Mouse (Mus musculus): ENCODE data around the gene Ust. TPM values are rescaled to one million over a fixed set of nuclear protein-coding genes. Genes with fewer than 3 reads are reported as not detected.

Ust gene
- polyA plus RNA-seq, 1 experiment from 2014 or later = 5.7 TPM

DNA sequence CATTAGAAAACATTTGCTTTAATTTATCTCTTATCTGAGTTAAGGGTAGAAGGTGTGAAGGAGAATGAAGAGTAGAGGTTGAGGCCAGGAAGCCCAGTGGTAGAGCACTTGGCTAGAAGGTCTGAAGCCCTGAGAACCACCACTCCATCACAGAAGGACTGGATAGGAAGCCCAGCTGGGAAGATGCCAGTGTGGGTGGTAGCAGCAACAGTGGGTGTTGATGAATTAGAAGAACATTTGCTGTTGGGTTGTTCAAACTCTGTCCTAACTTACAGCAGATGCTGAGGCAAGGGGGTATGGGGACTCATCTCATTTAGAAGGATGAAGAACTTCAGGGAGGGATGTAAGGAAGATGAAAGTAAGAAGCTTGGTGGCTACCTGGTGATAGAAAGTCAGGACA, 197.9 kb downstream of the Ust start:
- no peaks in the 10 kb centered on the region for H3K36me3 ChIP-seq
- no peak overlapping the region for H3K4me3 ChIP-seq (replicated peaks)
- H3K4me1 ChIP-seq (replicated peaks) = no peaks in the 10 kb centered on the region
- no peak overlapping the region for H3K9ac ChIP-seq (replicated peaks)
- ATAC-seq (ENCODE audit: insufficient number of reproducible peaks, insufficient read depth, low FRiP score, low TSS enrichment, low read depth) = no peak
- no peaks in the 10 kb centered on the region for H3K27me3 ChIP-seq
- no peak overlapping the region for H3K4me2 ChIP-seq
- no peaks in the 10 kb centered on the region for H3K9me3 ChIP-seq
- no peak overlapping the region for H3K27ac ChIP-seq

GRCm38 (mm10) chr10:8309435-8309834, 209.2 kb downstream of the Ust start:
- ATAC-seq (ENCODE audit: insufficient number of reproducible peaks, insufficient read depth, low FRiP score, low TSS enrichment, low read depth) = no peak
- Histone ChIP-seq H3K9me3 (no peaks in the 10 kb centered on the region), H3K36me3 (no peaks in the 10 kb centered on the region), H3K27ac (no peak overlapping the region), H3K4me2 (no peak overlapping the region), H3K4me1 (replicated peaks) (0 out of 2 replicates have a peak, but pooled peaks cover 7% of the 10 kb centered on the region), H3K4me3 (replicated peaks) (no peak overlapping the region), H3K9ac (replicated peaks) (no peak overlapping the region), H3K27me3 (no peaks in the 10 kb centered on the region)
- 65% methylated on average over 6 of the region's 6 CpGs for WGBS

DNA sequence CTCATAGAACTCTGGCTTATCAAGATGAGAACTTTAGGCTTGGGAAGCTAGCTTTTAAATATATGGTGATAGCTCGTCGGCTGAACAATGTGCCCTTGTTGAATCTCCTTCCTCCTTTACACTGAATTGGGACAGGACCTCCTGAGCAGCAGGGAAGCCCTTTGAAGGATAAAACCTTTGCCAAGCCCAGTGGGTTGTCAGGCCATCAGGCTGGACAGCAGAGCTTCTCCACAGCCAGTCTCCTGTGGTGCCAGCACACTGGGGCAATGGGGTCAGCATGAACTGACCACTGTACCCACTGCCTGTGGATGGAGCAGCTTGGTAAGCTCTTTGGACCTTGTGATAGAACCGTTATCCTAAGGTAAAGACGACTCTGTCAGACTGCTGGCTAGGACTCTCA, 214.4 kb downstream of the Ust start:
- Histone ChIP-seq H3K4me3 (replicated peaks) (no peak overlapping the region), H3K9me3 (no peaks in the 10 kb centered on the region), H3K36me3 (no peaks in the 10 kb centered on the region), H3K27ac (no peak overlapping the region), H3K9ac (replicated peaks) (no peak overlapping the region), H3K4me2 (no peak overlapping the region), H3K4me1 (replicated peaks) (0 out of 2 replicates have a peak, but pooled peaks cover 6% of the 10 kb centered on the region), H3K27me3 (no peaks in the 10 kb centered on the region)
- ATAC-seq (ENCODE audit: insufficient number of reproducible peaks, insufficient read depth, low FRiP score, low TSS enrichment, low read depth) = no peak
- WGBS = 81% methylated on average over 4 of the region's 4 CpGs

- H3K4me1 ChIP-seq (replicated peaks) = no peaks in the 10 kb centered on the region
- H3K27ac ChIP-seq = no peak overlapping the region
- H3K27me3 ChIP-seq = no peaks in the 10 kb centered on the region
- no peaks in the 10 kb centered on the region for H3K9me3 ChIP-seq
- no peak overlapping the region for H3K9ac ChIP-seq (replicated peaks)
- 68% methylated on average over 1 of the region's 1 CpGs for WGBS
- H3K4me2 ChIP-seq = no peak overlapping the region
- H3K36me3 ChIP-seq = no peaks in the 10 kb centered on the region
- ATAC-seq (ENCODE audit: insufficient number of reproducible peaks, insufficient read depth, low FRiP score, low TSS enrichment, low read depth) = no peak
- H3K4me3 ChIP-seq (replicated peaks) = no peak overlapping the region
These were observed 219.5 kb downstream of the Ust start for GRCm38 (mm10) chr10:8299166-8299565.

DNA sequence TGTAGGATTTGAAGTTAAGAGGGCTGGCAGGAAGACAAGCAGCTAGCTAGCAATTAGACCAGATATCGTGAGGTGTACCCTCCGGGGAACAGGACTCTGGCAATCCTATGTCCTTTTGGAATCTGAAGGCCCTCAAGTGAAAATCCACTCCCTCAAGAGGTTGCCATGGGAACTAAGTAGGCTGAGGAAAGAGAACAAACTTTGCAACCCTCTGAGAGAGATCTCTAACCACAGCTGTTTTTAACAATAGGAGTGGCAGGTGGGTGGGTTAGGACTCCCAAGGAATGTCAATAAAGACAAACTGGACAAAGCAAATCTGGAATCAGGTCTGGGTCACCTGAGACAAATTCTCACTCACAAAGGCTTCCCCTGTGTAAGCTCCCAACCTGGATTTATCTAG, 221.4 kb downstream of the Ust start:
- no peaks in the 10 kb centered on the region for H3K9me3 ChIP-seq
- H3K4me2 ChIP-seq = no peak overlapping the region
- no peak overlapping the region for H3K9ac ChIP-seq (replicated peaks)
- no peak for ATAC-seq (ENCODE audit: insufficient number of reproducible peaks, insufficient read depth, low FRiP score, low TSS enrichment, low read depth)
- H3K4me3 ChIP-seq (replicated peaks) = no peak overlapping the region
- H3K4me1 ChIP-seq (replicated peaks) = 0 out of 2 replicates have a peak, but pooled peaks cover under 1% of the 10 kb centered on the region
- no peak overlapping the region for H3K27ac ChIP-seq
- no peaks in the 10 kb centered on the region for H3K27me3 ChIP-seq
- H3K36me3 ChIP-seq = no peaks in the 10 kb centered on the region
- WGBS = 66% methylated on average over 2 of the region's 2 CpGs

GRCm38 (mm10) chr10:8290661-8291060, 228.0 kb downstream of the Ust start:
- H3K9ac ChIP-seq (replicated peaks) = no peak overlapping the region
- H3K27ac ChIP-seq = no peak overlapping the region
- 0 out of 2 replicates have a peak, but pooled peaks cover 4% of the 10 kb centered on the region for H3K9me3 ChIP-seq
- H3K4me3 ChIP-seq (replicated peaks) = no peak overlapping the region
- no peaks in the 10 kb centered on the region for H3K27me3 ChIP-seq
- no peak for ATAC-seq (ENCODE audit: insufficient number of reproducible peaks, insufficient read depth, low FRiP score, low TSS enrichment, low read depth)
- peaks cover 18% of the 10 kb centered on the region for H3K4me1 ChIP-seq (replicated peaks)
- no peak overlapping the region for H3K4me2 ChIP-seq
- WGBS = 53% methylated on average over 5 of the region's 5 CpGs
- no peaks in the 10 kb centered on the region for H3K36me3 ChIP-seq

GRCm38 (mm10) chr10:8287350-8287791, 231.3 kb downstream of the Ust start:
- H3K4me1 ChIP-seq (replicated peaks) = peaks cover 18% of the 10 kb centered on the region
- 13% methylated on average over 6 of the region's 6 CpGs for WGBS
- peak; percentile 92 for ATAC-seq (ENCODE audit: insufficient number of reproducible peaks, insufficient read depth, low FRiP score, low TSS enrichment, low read depth)
- H3K4me2 ChIP-seq = peak overlapping the region; percentile 23
- H3K36me3 ChIP-seq = no peaks in the 10 kb centered on the region
- H3K4me3 ChIP-seq (replicated peaks) = no peak overlapping the region
- H3K9me3 ChIP-seq = 0 out of 2 replicates have a peak, but pooled peaks cover 4% of the 10 kb centered on the region
- H3K27ac ChIP-seq = no peak overlapping the region
- H3K9ac ChIP-seq (replicated peaks) = no peak overlapping the region
- no peaks in the 10 kb centered on the region for H3K27me3 ChIP-seq

- no peak overlapping the region for H3K27ac ChIP-seq
- peaks cover 13% of the 10 kb centered on the region for H3K4me1 ChIP-seq (replicated peaks)
- no peaks in the 10 kb centered on the region for H3K36me3 ChIP-seq
- no peaks in the 10 kb centered on the region for H3K9me3 ChIP-seq
- H3K4me3 ChIP-seq (replicated peaks) = no peak overlapping the region
- H3K27me3 ChIP-seq = no peaks in the 10 kb centered on the region
- no peak overlapping the region for H3K9ac ChIP-seq (replicated peaks)
- H3K4me2 ChIP-seq = no peak overlapping the region
- no peak for ATAC-seq (ENCODE audit: insufficient number of reproducible peaks, insufficient read depth, low FRiP score, low TSS enrichment, low read depth)
- WGBS = 82% methylated on average over 3 of the region's 3 CpGs
These were observed 234.6 kb downstream of the Ust start for GRCm38 (mm10) chr10:8283991-8284390.

DNA sequence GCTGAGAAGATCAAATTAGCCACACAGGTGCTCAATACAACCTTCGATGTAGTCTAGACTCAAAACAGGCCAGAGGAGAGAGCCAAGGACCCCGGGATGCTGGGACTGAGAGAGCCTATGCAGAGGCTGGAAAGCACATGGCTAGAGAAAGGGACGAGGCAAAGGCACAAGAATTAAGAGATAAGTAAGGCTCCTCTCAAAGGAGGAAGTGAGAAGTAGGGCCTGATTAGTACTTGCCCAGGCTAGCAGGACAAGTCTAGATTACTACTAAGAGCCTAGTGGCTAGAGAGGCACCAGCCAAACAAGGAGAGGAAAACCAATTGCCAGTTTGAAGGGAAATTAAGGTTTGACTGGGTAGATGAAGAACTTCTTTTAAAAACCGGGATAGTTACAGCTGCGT, 241.5 kb downstream of the Ust start:
- Histone ChIP-seq H3K27ac (no peak overlapping the region), H3K36me3 (no peaks in the 10 kb centered on the region), H3K27me3 (no peaks in the 10 kb centered on the region), H3K4me2 (no peak overlapping the region), H3K4me1 (replicated peaks) (no peaks in the 10 kb centered on the region), H3K9me3 (no peaks in the 10 kb centered on the region), H3K9ac (replicated peaks) (no peak overlapping the region), H3K4me3 (replicated peaks) (no peak overlapping the region)
- WGBS = 76% methylated on average over 5 of the region's 5 CpGs
- no peak for ATAC-seq (ENCODE audit: insufficient number of reproducible peaks, insufficient read depth, low FRiP score, low TSS enrichment, low read depth)

- H3K4me1 ChIP-seq (replicated peaks) = no peaks in the 10 kb centered on the region
- no peaks in the 10 kb centered on the region for H3K27me3 ChIP-seq
- no peak overlapping the region for H3K4me3 ChIP-seq (replicated peaks)
- H3K9ac ChIP-seq (replicated peaks) = no peak overlapping the region
- H3K9me3 ChIP-seq = no peaks in the 10 kb centered on the region
- 91% methylated on average over 4 of the region's 4 CpGs for WGBS
- H3K36me3 ChIP-seq = no peaks in the 10 kb centered on the region
- no peak for ATAC-seq (ENCODE audit: insufficient number of reproducible peaks, insufficient read depth, low FRiP score, low TSS enrichment, low read depth)
- no peak overlapping the region for H3K27ac ChIP-seq
- no peak overlapping the region for H3K4me2 ChIP-seq
These were observed 248.9 kb downstream of the Ust start for GRCm38 (mm10) chr10:8269681-8270080.

- no peaks in the 10 kb centered on the region for H3K9me3 ChIP-seq
- H3K9ac ChIP-seq (replicated peaks) = no peak overlapping the region
- H3K27ac ChIP-seq = peak overlapping the region; percentile 29; the same call in 1 of the 2 replicates
- peak; percentile 75; the same call in 1 of the 2 replicates for ATAC-seq (ENCODE audit: insufficient number of reproducible peaks, insufficient read depth, low FRiP score, low TSS enrichment, low read depth)
- no peak overlapping the region for H3K4me3 ChIP-seq (replicated peaks)
- H3K4me2 ChIP-seq = no peak overlapping the region
- no peaks in the 10 kb centered on the region for H3K27me3 ChIP-seq
- no peaks in the 10 kb centered on the region for H3K36me3 ChIP-seq
- WGBS = 21% methylated on average over 4 of the region's 4 CpGs
- H3K4me1 ChIP-seq (replicated peaks) = peaks cover 22% of the 10 kb centered on the region
These were observed 258.9 kb downstream of the Ust start for GRCm38 (mm10) chr10:8259716-8260115.

- no peaks in the 10 kb centered on the region for H3K4me1 ChIP-seq (replicated peaks)
- no peak overlapping the region for H3K9ac ChIP-seq (replicated peaks)
- H3K4me3 ChIP-seq (replicated peaks) = no peak overlapping the region
- H3K36me3 ChIP-seq = no peaks in the 10 kb centered on the region
- no peak overlapping the region for H3K27ac ChIP-seq
- no peak for ATAC-seq (ENCODE audit: insufficient number of reproducible peaks, insufficient read depth, low FRiP score, low TSS enrichment, low read depth)
- WGBS = 89% methylated on average over 3 of the region's 3 CpGs
- no peaks in the 10 kb centered on the region; the same call in 1 of the 2 replicates for H3K9me3 ChIP-seq
- no peak overlapping the region for H3K4me2 ChIP-seq
- H3K27me3 ChIP-seq = no peaks in the 10 kb centered on the region
These were observed 268.6 kb downstream of the Ust start for GRCm38 (mm10) chr10:8250005-8250404.
